Mouse (Mus musculus): Measurements from ENCODE around the gene Kdm3a.

- TF ChIP-seq HCFC1 (IDR thresholded peaks at IDR 0.05; ENCODE audit: borderline replicate concordance, insufficient read depth, low read length) (no peak), ZNF384 (IDR thresholded peaks at IDR 0.05; ENCODE audit: low read depth, low read length) (no peak), MAFK (IDR thresholded peaks at IDR 0.05; ENCODE audit: insufficient read depth, low read depth, low read length) (no peak)
Measured at GRCm38 (mm10) chr6:71575359-71575758, 57.4 kb downstream of the Kdm3a start.

Data from ES-E14 (cell line).